Mouse (Mus musculus): ENCODE results near the gene Syt12. TPM values are rescaled to one million over a fixed set of nuclear protein-coding genes. Genes with fewer than 3 reads are reported as not detected.
"Not testable (repeated sequence)": the region's sequence is repeated elsewhere in the genome, so short reads cannot be mapped to it uniquely, and the experiment has no call there.

Syt12 gene
- polyA plus RNA-seq, 2 experiments from 2014 or later = not detected

- ATAC-seq = no peak
Observed at GRCm38 (mm10) chr19:4487877-4488276, 10.6 kb upstream of the Syt12 start.

- ATAC-seq = no peak
Observed at GRCm38 (mm10) chr19:4485006-4485405, 7.8 kb upstream of the Syt12 start.

DNA sequence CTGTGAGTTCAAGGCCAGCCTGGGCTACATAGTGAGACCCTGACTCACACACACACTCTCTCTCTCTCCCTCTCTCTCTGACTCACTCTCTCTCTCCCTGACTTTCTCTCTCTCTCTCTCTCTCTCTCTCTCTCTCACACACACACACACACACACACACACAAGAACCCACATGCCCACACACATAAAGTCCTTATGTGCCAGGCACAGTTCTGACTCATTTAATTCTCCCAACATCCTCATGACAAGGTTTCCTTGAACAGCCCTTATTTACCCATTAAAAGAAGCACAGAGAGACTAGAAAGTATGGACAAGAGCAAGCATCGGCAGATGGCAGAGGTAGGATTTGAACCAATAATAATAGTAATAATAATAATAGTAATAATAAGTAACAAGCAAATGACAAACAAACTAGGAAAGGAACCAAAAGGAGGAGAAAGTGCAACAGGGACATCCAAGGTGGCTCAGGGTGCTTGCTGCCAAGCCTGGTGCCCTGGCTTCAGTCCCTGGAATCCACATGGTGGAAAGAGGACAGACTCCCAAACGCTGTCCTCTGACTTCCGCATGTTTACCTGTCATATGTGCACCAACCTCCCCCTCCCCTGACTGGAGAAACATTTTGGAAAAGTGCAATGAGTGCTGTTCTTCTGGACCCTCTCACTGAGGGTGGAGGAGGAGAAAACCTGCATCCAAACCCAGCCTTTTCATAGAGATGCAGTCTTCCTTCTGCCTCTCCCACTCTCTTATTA is 5.0 kb upstream of the Syt12 start:
- no peak for ATAC-seq

DNA sequence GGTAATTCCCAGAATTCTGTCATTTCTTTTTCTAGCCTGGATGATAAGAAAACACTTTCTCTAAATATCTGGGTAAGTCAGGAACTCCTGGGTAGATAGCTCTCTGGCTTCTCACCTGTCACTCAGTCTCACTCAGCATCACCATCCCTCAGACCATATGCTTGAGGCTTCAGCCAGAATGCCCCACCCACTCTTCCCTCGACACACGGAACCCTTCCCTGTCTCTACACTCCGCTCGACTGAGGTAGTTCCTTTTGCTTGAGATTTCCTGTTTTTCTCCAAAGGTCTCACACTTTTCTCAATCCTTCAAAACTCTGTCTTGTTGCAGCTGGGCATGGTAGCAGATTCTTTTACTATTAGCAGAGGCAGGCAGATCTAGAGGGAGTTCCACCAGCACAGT is 4.1 kb upstream of the Syt12 start:
- ATAC-seq = no peak

GRCm38 (mm10) chr19:4480041-4480440 is 2.8 kb upstream of the Syt12 start:
- no peak for ATAC-seq

DNA sequence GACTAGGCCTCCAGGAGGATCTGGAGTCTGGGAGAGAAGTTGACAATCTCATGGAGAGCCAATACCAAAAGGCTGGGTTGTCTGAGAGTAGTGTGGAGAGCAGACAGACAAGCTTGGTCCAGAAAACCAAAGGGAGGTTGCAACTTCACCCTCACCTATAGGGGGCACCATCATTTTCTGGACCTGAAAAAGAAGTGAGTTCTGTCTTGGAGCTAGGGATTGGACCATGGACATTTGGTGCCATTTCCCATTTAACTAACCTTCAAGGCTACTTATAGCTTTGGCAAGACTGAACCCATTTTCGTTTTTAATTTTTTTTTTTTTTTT is 906 bp upstream of the Syt12 start:
- ATAC-seq = no peak

DNA sequence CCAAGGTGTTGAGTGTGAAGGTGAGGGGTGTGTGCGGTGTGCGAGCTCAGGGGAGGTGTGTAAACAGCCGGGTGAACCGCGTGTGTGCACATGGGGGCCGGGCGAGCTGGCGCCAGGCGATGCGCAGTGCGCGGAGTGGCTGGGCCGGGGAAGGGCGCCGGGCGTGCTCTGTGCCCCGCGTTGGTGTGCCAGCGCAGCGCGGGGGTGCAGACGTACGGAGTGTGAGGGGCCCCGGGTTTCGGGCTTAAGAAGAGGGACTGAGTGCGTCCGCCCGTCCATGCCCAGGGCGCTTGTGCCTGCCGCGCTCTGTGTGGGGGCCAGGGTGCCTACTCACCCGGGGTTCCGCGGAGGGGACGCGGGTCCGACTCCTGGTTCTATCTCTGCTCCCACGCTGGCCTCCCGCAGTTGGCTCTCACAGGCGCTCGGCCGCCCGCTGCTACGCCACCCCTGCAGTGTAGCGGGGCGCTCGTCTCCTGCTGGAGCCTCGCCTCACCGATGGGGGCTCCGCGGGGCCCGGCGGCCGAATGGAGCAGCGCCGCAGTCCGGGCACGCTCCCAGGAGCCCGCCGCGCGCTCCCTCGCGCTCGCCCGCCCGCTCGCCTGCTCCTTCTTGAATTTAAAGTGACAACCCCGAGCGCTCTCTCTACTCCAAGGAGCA is 518 bp downstream of the Syt12 start:
- no peak for ATAC-seq

DNA sequence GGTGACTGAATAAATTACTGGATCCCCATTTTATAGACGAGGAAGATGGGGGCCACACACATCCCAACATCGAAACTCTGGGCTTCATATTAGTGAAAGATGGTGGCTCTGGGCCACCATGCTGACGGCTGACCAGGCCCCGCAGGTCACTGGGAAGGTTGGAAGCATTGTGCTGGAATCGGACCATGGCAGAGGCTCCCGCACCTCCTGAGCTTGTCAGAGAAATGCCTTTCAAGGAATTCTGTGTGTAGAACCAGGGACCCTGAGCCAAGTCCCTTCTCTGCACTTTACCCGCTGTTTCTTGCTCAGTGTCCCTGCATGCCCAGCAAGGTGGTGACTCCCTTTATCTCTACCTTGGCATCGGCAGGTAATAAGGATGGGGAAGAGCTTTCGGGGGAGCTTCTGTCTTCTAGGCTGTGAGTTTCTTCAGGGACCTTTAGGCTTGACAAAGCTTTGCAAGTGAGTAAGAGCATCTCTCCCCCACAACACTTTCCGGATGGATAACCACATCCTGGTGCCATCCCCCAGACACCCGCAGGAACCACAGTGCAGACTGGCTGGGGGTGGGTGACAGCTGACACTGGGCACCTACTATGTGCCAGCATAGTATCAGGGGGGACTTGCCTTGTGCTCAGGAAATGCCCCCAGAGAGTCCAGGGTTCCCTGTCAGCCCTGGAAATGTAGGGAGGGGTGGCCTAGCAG is 1.9 kb downstream of the Syt12 start:
- peak; percentile 51 for ATAC-seq

DNA sequence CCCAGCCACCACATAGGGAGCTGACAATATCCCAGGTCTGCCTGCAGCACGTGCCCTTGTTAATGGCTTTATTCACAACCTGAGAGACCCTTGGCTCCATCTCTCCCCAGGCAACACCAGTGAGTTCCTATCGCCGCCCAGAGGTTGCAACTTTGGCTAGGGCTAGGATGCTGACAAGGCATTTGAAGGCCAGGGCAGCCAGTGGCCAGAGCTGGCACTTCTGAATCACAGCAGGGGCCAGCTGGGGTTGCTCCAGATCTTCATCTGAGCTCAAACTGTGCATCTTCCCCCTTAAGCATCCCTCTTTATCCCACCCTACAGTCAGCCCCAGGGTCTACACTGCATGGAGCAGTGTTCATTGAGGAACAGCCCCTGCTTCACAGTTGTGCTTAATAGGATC is 2.5 kb downstream of the Syt12 start:
- no peak for ATAC-seq

- ATAC-seq = no peak
Observed at GRCm38 (mm10) chr19:4473549-4473948, 3.7 kb downstream of the Syt12 start.

GRCm38 (mm10) chr19:4468363-4468762 is 8.9 kb downstream of the Syt12 start:
- no peak for ATAC-seq

GRCm38 (mm10) chr19:4464666-4465065 is 12.6 kb downstream of the Syt12 start:
- no peak for ATAC-seq

DNA sequence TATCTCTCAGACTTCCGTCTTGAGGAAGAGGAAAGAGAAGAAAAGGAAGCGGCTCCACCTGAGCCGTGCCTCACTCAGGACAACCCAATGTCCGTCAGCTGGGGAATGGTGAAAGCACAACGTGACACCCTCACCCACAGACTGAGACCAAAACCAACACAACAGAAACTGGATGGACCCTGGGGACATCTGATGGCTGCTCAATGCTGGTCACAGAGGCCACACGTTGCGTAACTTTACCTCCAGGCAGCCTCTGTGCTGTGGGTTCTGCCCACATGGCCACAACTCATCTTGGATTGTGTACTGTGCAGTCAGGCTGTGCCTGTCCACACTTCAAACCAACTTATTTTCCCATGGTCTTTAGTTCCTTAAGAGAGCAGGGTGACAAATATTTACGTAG is 15.3 kb downstream of the Syt12 start:
- ATAC-seq = no peak

GRCm38 (mm10) chr19:4456227-4456626 is 21.0 kb downstream of the Syt12 start:
- no peak for ATAC-seq

DNA sequence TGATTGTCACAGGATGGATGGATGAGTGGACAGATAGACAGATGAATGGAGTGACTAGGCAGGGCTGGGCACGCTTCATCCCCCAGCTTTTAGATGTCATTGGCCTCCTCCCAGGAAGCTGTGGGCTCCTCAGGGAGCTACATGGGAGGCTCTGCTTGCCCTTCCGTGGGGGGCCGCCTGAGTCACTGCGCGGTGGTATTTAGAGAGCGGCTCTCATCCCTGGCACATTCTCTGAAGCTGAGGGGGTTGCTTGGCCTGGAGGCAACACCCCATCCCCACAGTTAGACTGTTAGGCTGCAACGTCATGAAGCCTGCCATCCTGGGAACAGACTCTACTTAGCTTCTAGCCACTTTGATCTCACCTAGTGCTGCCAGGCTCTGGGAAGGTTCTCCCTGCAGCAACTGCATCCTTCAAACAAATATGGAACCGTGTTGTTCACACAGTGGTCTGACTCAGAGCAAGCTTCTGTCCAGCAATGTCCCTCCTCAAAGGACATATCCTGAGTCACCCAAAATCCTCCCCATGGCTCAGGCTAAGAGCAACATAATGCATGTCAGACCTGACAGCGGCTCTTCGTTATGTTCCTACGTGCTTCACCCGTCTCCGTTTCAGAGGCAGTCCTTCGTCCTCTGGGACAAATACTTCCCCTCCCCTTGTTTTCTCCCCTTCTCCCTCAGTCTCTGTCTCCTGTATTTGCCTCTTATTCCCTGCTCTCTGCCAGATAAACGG is 22.0 kb downstream of the Syt12 start:
- no peak for ATAC-seq

- ATAC-seq = not testable (repeated sequence)
Observed at GRCm38 (mm10) chr19:4454040-4454439, 23.2 kb downstream of the Syt12 start.

- ATAC-seq = no peak
Observed at GRCm38 (mm10) chr19:4452525-4452924, 24.7 kb downstream of the Syt12 start.

- ATAC-seq = no peak
Observed at GRCm38 (mm10) chr19:4451965-4452364, 25.3 kb downstream of the Syt12 start.

DNA sequence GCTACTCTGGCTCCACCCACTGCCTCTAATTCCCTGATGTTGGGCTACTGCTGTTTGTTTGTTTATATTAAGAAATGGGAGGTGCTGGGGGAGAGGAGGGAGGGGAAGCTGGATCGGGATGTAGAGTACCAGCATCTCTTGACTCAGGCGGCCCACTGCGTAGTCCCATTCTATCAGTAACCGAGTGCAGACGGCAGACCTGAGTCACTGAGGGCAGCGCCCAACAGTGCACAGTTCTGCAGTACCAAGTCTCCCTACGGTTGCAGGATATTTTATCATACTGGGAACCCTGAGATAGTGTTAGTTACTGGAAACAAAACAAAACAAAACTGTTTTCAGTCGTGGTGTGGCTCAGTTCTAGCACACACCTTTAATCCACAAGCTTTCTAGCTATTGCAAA is 26.1 kb downstream of the Syt12 start:
- ATAC-seq = no peak

DNA sequence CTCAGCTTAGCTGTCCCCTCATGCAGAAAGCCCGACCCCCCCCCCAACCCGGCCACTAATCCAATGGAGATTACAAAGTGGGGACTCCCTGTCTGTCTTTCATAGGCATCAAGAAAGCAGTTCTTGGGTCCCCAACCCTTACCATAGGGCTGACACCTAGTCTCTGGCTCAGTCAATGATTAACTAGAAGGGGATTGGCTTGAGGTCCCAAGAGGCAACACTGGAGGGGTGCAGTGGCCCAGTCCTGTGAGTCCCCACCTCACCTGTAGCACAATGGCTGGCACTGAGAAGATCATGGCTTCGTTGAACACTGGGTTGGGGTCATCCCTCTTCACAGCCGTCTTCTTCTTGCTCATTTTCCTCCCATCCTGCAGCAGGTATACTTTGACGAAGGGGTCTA is 26.6 kb downstream of the Syt12 start:
- ATAC-seq = no peak

DNA sequence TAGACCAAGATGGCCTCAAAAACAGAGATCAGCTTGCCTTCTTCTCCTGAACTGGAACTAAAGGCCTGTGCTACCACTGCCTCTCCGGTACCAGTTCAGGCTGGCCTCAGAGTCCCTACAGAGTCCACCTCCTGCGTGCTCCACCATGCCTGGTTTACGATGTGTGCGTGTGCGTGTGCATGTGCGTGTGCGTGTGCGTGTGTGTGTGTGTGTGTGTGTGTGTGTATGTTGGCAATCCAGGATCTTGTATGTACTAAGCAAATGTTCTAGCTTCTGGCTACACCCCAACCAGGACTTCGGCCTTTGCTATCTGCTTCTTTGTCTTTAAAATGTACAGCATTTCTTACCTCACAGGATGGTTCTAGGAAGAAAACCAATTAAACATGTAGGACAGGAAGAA is 28.0 kb downstream of the Syt12 start:
- ATAC-seq = no peak

GRCm38 (mm10) chr19:4447445-4447844 is 29.8 kb downstream of the Syt12 start:
- no peak for ATAC-seq

GRCm38 (mm10) chr19:4446661-4447420 is 30.4 kb downstream of the Syt12 start:
- ATAC-seq = no peak
